Mouse (Mus musculus) gonadal fat pad, adult 2 months (tissue): ENCODE results near the gene Cib4. TPM values are rescaled to one million over a fixed set of nuclear protein-coding genes. Genes with fewer than 3 reads are reported as not detected.

ENCODE experiments used
- DNase-seq: peaks from one replicate; pipeline ENCODE4 v3.0.0-alpha.2; 2012; ENCODE audit warnings: low read depth
- polyA plus RNA-seq: library from polyadenylated mRNA; depleted of rRNA; stranded (reverse); fragments of >200 nt; gene quantifications from 2 replicates; pipeline ENCODE4 v1.2.3, GENCODE M21; 2012; rRNA removed

Gene Cib4
- 0.15 and 0.42 TPM in 2 replicates for polyA plus RNA-seq

DNA sequence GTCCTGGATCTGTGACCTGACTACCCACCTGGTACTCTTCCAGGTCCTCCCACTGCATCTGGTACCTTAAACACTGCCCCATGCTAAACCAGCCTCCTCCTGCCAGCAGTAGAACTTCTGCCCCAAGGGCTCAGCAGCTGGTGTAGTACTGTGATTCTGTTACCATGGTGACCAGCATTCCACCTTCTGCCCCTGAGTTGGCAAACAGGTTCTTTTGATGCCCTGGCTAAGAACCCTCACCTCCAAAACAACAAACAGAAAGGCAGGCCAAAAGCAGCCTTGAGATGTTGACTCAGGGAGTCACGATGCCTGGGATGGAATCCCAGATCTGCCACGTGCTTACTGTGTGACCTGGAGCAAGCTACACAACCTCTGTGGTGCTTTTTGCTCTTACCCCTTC is at the start of gene Cib4:
Gene Cib4, minus strand, starts transcription at position 139 of the 400 bp plus-strand sequence.
- DNase-seq, result no peak

DNA sequence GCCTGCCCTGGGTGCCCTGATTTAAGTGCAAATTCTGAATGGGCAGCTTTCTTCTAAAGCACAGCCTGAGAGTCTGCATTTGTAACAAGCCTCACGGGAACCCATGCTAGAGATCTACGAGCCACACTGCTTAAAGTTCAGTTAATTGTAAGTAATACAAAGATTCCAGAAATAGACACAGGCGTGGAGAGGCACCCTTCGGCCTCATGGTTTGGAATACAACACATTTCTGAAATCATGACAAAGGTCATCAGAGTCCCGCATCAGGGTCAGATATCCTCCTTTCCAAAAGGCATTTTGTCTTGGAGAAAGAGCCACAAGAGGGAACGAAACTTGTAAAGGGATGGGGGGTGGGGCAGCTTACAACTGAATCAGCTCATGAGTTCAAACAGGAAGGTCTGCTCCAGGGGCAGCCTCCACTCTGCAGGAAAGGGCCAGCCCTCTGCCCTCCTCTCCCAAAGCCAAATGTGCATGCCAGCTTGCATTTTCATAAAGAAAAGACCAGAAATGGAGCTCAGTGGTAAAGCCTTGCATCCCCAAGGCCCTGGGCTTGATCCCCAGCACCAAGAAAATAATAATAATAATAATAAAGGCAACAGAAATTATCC is 49.4 kb upstream of the Cib4 start:
- no peak for DNase-seq

DNA sequence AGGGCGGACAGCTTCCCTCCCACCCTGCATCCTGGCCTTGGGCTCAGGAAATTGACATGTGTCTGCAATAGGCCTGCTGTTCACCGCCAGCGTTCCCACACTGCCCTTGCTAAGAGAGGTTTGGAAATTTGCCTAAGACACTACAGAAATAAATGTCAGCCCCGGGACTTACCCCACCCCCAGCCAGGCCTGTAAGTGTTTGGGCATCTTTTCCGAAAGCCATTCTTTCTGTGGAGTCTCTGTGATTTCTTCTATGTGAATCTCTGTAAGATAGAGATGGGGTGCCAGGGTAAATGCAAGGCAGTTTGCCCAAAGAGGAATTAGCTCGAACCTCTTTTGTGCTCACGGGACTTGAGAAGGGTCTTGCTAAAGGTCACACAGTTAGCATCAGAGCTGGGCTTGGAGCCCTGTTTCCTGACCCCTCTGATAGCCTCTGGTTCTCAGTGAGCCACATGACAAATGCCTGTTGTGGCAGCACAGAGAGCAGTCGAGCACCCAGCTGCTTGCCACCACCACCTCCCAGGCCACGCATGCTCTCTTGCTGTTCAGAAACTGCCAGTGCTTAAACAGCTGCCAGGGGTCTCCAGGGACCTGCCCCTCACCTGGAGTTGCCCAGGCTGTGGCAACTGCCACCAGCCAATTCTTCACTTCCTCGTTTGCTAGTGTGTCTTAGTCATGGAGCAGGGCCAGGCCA is 48.3 kb upstream of the Cib4 start:
- no peak for DNase-seq

DNA sequence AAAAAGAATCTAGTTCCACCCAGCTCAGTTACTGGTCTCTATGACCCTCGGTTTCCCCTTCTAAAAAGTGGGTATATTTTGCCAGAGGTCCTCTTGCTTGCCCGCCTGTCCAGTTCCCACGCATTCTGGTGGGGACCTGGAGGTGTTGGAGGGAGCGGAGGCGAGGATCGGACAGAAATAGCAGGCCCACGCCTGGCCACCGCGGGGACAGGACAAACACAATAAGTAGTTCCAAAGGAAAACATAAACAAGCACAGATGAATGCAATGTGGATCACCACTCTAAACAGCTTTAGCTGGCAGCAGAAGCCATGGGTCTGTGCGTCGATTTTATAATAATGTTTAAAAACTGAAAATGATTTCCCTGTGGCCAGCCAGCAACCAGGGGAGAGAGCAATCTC is 47.7 kb upstream of the Cib4 start:
- DNase-seq, result no peak

DNA sequence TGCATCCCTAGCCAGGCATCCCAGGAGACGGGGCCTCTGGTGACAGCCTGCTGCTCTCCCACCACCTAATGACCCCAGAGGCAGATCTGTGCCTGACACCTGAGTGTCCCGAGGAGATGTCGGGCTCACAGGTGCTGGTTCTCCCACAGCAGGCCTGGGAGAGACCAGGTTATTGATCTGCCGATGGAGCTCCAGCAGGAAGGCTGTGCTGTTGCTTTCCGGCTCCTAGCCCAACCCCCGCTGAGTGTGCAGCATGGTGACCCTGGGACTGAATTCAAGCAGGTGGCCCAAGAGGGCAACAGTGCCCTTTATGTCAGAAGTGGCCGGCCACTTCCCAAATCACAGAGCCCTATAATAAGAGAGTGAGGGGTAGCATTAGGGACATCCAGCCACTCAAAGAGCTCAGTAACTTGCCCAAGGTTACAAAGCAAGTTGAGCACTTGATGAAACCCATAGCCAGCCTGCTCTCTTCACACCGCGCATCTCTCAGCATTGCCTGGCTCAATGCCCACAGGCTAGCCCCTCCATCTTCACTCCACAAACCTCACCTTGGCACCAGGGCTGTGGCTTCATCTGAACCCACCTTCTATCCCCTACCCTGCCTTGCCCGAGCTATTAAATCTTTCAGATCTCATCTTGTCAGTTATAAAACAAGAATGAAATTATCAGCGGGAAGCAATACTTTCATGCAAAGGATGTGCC is 46.8 kb upstream of the Cib4 start:
- no peak for DNase-seq

DNA sequence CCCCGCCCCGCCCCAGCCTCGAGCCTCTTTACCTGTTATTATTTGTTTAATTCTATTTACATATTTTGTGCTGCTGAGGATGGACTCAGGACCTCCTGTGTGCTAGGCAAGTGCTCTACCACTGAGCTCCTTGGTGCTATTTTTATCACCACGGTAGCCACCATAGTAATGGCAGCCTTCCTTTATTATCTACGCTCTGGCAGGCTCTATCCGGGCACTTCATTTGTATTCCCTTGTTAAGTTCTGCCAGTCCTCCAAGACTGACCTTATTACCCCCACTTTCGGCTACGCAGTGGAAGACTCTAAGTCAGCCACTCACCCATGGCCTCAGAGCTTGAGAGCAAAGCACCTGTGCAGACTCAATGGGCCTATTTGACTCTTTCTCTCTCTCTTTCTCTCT is 46.1 kb upstream of the Cib4 start:
- DNase-seq, result no peak

DNA sequence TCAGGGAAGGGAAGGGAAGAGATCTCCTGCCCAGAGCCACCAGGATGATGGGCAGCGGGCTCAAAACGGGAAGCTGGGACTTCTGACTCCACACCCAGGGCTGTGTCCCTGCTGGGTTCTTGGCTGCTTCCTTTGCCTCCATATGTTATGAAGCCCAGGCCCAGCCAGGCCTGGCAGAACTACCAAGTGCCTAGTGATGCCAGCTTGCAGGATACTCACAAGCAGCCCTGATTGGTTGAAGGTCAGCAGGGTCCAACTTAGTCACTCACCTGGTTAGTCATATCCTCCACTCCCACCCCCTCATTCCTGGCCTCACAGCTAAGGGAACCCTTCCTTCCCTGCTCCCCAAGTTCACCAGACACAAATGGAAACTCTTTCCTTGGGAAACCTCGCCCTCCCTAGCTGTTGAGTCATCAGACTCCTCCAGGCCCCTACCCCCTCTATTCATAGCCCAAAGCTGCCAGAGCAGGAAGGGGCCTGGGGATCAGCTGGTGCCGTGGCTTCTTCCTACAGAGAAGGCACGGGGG is 45.6 kb upstream of the Cib4 start:
- DNase-seq, result no peak

DNA sequence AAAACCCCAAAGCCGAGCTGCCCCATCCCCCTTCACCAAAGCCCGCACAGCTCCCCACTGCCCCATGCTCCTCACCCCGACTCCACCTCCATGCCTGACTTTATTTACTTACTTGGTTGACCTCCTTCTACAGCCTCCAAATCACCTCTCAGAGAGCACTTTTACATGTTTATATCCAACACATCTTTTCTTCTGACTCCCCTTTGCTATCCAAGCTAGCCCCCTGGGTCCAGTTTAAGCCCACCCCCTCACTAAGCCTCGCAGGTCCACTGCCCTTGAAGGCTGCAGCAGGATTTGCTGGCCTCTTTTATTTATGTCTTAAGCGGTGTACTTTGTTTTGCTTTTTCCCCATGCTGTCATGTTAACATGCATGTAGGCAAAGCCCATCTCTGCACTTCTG is 44.6 kb upstream of the Cib4 start:
- DNase-seq, result no peak

DNA sequence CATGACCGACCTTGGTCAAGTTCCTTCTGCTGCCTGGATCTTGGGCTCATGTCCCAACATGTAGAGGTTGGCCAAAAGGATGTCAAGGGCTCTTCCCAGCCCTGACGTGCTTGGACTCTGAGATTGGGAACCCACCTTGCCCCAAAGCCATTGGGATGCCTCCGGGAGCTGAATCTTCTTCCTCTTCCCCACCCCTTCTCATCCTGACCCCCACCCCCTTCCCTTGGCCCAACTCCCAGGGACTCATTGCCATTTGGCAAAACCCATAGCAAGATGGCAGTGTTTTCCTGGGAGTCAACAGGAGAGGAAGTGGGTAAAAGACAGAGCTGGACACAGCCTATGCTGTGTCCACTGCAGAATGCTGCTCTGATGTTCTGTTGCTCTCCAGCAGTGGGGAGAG is 43.9 kb upstream of the Cib4 start:
- DNase-seq, result no peak

DNA sequence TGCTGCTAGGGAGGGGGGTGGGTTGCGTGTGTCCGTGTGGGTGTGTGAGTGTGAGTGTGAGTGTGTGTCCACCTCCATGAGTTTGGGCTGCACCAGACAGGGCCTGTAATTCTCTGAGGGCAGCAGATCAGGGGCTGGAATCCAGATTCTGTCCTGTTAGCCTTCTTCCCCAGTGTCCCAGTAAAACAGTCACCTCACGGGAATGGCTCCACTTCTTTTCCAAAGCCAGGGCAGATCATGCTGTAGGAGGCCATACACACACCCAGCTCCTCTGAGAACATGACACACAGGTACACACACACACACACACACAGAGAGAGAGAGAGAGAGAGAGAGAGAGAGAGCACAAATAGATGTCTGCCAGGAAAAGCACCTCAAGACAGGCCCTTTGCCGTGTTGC is 43.4 kb upstream of the Cib4 start:
- DNase-seq, result no peak

DNA sequence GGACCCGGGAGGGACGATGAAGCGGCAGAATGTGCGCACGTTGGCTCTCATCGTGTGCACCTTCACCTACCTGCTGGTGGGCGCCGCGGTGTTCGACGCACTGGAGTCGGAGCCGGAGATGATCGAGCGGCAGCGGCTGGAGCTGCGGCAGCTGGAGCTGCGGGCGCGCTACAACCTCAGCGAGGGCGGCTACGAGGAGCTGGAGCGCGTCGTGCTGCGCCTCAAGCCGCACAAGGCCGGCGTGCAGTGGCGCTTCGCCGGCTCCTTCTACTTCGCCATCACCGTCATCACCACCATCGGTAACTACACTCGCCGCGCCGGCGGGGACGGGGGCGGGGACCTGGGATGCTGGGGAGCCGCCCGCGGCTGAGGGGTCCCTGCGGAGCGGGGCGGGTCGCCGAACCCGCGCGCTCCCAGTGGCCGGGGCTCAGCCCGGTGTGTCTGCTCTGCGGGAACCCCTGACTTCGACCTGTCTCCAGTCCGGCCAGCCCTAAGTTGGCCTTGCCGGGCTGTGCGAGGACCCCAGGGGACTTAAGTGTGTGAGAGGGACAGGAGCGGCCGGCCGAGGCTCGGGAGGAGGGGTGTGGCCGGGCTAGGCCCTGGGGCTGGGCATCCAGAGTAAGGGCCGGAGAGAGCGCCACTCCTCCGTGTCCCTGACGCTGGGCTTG is 42.8 kb upstream of the Cib4 start:
- DNase-seq, result no peak

DNA sequence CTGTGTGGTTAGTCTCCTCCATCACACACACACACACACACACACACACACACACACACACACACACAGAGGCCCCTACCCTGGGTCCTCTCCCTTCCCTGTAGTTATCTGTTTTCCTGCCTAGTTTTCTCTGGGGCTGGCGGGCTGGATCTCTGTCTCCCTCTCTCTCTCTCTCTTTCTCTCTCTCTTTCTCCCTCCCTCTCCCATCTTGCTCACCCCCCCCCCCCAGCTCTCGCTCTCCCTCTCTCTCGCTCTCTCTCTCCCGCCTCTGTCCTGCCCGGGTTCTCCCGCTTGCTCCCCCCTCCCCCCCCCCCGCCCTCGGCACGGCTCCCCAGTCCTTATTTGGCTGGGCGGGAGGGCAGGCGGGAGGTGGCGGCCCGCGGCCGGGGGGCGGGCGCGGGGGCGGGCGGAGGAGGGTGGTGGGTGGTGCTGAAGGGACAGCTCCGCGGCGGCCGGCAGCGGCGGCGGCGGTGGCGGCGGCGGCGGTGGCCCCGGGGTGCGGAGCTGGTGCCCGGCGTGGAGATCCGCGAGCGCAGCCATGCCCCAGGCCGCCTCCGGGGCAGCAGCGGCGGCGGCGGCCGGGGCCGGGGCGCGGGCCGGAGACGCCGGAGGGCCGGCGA is 42.2 kb upstream of the Cib4 start, which contains the start of gene Kcnk3:
Gene Kcnk3, plus strand, starts transcription at position 490 of the 620 bp plus-strand sequence.
- DNase-seq, result no peak

DNA sequence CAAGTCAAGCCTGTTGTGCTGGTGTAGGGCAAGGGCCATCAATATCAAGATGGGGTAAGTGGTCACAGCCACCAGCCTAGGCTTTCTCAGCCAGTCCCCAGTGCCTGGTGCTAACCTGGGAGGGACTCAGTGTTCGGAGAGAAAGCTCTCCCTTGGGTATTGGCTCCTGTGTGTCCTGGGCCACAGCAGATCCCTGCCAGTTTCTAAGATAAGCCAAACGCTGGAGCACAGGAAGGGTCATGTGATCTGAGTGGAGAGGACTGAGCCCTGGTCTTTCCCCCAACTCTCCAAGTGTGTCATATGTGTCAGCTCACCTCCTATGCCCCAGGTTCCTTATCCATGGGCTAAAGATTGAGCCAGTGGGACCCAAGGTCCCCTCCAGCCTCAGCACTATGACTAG is 41.5 kb upstream of the Cib4 start:
- DNase-seq, result no peak

DNA sequence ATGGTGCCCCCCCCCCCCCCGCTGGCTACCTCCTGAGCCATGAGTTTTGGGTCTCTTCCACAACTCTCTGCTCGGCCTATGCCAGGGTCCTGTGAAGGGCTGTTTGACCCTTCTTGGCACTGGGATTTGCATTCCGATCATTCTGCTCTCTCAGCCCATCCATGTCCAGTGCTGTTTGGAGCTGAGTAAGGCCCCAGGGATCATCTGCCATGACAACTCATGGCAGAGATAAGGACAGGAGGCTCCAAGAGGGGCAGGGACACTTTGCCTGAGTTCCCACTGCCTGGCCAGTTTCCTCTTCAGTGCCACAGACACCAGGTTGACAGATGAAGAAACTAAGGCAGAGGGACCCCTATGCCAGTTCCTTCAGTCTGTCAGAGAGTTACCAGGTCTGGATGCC is 41.0 kb upstream of the Cib4 start:
- DNase-seq, result no peak

DNA sequence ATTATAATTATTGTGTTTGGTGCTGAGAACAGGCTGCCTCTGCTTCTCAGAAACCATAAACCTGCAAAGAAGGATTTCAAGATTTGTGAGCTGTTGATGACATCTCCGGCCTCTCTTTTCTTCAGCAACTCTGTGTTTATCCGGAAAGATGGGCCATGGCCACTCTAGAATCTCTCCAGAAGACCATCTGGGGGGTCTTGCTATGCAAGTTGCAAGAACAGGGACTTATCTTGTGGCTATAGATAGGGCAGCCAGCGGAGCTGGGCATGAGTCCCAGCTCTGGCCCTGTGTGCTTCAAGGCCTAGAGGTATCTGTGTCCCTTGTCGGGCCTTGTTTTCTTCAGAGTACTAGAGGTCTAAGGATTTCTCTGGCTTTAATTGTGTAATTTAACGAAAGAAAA is 36.4 kb upstream of the Cib4 start:
- no peak for DNase-seq

DNA sequence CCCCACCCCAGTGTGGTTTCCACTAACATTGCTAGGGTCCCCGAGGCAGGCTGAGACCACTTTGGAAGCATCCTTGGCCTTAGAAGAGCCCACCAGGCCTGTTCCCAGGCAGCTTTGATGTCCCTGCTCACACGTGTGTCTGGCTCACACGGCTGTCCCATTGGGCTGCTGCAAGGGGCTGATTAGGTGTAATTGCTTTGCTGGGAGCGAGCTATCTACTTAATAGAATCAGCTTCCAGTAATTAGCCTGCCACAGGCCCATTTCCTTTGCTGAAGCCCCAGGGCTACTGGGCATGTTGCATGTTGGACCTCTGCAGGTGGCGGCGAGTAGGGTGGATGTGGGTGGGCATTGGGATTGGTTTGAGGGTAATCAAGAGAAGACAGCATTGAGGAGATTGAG is 35.1 kb upstream of the Cib4 start:
- DNase-seq, result no peak

DNA sequence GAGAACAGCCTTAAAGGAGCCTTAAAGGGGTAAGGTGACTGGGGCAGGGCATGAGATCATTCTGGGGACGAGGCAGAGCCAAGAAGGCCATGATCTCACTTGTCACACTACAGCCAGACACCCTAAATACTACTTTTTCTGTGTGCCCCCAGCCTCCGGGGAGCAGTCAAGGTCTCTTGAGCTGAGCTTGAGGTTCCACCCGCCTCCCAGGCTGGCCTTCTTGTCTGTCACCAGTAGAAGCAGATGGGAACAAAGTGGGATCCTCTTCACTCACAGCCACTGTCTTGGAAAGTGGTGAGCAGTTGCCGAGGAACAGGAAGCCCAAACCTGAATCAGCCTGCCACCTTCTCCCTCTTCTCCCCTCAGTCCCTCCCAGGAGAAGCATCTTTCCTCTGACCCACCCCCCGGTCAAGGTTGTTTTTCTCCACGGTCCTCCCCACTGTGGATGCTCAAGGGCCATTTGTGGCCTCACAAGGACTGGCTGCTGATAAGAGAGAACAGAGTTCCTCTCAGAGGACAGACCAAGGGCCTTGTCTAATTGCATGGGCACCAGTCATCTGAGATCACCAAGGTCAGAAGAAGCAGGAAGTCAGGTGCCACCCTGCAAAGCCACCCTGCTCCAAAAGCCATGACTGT is 32.9 kb upstream of the Cib4 start:
- DNase-seq, result no peak

DNA sequence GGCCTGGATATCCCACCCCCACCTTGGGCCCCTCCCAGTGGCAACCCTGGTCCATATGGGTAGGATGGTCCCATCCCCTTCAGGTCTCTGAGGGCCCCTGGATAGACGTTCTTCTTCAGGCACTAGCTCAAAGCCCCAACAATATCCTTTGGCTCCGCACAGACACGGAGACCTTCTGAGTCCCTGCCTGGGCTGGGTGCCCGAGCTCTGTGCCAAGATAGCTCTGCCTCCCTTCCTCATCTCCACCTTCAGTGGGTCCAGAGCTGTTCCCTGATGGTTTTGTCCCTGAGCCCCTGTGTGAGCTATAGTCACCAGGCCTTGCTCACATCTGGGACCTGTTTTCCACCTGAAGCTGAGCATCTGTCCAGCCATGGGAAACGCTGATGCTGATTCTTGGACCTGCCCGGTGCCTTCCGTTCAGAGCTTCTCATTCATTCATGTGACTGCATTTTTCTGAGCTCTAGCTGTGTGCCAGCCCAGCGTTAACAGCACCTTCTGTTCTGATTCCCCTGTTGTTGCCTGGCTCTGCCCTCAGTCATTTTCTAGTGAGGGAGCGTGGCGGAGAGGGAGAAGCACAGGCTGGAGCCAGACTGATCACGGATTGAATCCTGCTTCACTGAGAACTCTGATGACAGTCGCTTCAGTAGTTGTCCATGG is 32.1 kb upstream of the Cib4 start:
- no peak for DNase-seq

DNA sequence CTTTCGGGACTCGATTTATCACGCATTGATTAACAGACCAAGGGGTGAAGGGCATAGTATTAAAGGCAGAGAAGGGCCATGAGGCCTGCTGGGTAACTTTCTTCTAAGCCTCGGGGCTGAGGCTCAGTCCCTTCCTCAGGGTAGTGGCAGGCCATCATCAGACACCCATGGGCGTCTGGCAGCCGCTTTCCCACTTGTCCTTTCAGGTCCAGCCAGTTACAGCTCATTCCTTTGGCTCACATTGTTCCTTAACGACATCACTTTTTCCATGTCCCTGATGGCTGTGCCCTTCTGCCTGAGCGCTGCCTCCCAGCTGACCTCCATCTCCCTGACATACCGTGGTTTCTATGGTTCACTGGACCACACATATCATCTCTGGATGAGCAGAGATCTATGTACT is 31.6 kb upstream of the Cib4 start:
- no peak for DNase-seq

DNA sequence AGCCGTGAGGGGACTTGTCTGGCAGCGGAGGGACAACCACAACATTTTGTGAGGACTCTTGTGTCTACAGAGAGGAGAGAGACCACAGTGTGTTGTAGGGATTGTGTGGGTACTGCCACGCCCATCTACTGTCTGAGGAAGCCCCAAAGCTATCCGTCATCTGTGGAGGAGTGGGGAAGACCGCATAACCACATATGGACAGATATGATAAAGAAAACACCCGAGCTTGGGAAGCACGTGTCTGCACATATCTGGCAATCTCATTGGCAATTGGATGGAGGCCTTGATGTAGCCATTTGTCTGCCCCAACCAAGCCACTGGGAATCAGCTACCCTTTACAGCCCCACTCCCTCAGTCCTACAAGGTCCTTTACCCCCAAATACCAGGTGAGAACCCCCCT is 30.6 kb upstream of the Cib4 start:
- DNase-seq, result no peak

DNA sequence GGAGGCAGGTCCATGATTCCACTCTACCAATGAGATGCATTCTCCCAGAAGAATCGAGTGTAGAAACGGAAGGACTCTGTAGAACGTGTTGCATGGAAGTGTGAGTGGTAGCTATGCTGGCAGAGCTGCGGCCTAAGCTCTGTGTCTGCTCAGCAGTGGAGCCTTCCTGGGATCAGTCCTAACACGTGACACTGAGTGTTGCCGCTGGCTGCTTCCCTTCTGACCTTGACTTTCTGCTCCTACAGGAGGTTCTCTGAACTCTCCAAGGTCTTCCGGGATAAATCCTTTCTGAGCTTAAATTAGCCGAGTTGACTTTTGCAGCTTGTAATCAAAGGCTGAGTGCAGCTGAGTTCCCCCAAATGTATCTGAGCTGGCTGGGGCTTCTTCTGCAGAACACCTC is 28.7 kb upstream of the Cib4 start:
- DNase-seq, result no peak
